Mouse (Mus musculus) c-Kit-positive CD71-negative TER-119-negative erythroid progenitor cells, embryonic 14.5 days (primary cell): Measurements from ENCODE around the gene Uqcc2.

Experiments
- DNase-seq: peaks from one replicate; pipeline ENCODE4 v3.0.0-alpha.2; 2013; ENCODE audit warnings: low read depth

The Uqcc2 gene

DNA sequence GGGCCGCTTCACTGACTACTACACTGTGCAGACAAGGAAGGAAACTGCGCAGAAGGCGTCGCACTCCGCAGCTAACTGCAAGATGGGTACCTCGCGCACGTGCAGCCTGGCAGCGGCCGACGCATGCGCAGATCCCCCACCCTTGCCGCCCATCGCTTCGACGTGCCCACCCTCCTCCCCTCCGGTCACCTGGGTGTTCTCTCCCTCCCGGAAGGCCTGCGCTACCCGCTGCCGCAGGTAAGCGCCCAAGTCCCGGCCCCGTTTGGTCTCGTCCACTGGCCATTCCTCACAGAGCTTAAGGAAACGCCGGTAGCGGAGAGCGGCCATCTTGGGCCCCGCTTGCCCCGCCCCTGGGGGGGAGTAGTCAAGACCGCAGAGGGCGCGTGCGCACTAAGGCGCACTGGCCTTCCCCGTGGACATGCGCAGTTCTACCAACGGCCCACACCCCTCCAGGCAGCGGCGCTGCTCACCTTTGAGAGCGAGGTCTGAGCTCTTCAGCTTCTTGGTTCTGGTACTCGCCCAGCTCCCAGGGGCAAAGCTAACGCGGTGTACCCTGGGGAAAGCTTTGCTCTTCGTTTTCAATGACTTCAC, at the start of gene Uqcc2:
Gene Uqcc2 (minus strand): TSS at position 366 of the 591 bp plus-strand sequence.
- DNase-seq = peak; percentile 89

DNA sequence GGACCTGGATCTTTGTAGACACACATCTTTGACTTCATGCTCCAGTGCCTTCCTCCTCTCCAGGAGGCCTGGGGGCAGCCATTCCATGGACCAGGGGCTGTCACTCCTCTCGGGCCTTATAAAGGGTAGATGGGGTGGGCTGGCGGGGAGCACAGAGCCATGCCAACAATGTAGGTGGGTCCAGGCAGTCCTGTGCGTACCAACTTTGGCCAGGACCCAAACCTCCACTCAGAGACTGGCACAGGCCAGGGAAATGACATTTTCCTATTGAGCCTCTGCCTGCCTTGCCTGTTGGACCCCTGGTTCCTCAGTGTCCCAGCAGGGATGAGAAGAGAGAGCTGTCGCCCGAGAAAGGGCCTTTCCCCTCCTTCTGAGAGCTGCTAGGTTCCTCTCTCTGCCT, 48.7 kb upstream of the Uqcc2 start:
- DNase-seq = no peak

- DNase-seq = no peak
These were observed 48.0 kb upstream of the Uqcc2 start for GRCm38 (mm10) chr17:27181666-27182065.

- no peak for DNase-seq
These were observed 46.1 kb upstream of the Uqcc2 start for GRCm38 (mm10) chr17:27179681-27180280.

GRCm38 (mm10) chr17:27178427-27179177, 44.9 kb upstream of the Uqcc2 start:
- no peak for DNase-seq

DNA sequence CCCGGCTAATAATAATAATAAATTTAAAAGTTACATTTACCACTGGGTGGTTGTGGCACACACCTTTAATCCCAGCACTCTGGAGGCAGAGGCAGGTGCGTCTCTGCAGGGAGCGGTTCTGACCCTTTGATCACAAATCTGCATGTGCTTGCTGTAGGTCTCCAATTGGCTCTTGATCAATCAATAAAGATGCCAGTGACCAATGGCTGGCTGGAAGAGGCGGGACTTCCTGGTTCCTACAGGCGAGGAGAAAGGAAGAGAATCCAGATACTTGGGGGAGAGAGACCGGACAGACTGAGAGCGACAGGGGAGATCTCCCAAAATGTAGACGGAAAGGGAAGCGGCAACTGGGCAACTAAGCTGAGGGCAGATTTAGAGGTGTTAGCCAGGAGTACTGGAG, 44.3 kb upstream of the Uqcc2 start:
- DNase-seq = no peak

DNA sequence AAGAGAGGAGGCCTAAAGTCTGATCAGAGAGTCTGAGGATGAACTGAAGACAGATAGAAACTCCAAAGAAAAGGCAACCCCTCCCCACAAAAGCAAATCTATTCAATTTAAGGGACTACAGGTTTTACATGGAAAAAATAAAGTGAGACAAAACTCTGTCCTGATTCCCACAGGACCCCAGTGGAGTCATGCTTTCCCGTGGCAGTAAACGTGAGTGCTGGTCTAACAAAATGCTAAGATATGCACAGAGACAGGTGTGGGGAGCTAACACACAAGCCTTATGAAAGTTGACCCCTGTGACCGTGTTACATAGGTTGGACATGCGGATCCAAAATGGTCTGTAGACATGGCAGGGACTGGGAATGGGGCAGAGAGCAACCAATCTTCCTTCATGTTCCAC, 43.0 kb upstream of the Uqcc2 start:
- no peak for DNase-seq

DNA sequence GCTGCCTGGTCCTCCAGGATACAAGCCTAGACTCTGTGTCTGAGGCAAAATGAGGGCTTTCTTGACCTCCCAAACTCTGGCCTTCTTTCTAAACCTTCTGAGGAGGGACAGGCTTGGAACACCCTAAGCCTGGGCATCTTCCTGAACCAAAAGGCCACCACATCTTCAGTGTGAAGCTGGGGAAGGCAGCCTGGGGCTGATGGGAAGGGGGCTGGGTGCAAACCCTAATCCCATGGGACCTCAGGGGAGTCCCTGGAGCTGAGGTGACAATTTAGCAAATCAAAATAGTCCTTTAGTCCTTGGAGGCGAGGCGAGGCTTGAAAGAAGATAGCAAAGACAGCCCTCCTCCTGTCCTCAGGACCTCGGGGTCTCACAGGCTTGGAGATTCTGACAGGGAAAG, 42.6 kb upstream of the Uqcc2 start:
- DNase-seq = no peak

- DNase-seq = no peak
These were observed 41.6 kb upstream of the Uqcc2 start for GRCm38 (mm10) chr17:27175196-27175874.

DNA sequence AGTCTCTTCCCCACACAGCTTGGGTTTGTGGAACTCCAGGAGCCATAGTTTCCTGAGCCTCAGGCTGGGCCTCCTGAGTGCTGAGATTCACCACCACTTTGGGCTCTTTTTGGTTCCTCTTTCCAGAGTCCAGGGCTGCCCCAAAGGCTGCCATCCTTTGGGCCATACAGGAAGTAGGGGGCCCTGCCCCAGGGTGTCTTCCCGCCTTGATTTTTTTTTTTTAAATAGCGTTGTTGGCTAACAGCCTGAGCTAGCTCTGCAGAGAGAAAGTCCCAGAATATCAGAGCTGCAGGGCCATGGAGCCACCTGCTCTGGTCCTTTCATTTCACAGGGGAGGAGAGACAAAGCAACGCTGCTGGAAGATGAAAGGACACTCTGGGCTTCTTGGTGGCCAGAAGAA, 40.0 kb upstream of the Uqcc2 start:
- peak; percentile 19 for DNase-seq

DNA sequence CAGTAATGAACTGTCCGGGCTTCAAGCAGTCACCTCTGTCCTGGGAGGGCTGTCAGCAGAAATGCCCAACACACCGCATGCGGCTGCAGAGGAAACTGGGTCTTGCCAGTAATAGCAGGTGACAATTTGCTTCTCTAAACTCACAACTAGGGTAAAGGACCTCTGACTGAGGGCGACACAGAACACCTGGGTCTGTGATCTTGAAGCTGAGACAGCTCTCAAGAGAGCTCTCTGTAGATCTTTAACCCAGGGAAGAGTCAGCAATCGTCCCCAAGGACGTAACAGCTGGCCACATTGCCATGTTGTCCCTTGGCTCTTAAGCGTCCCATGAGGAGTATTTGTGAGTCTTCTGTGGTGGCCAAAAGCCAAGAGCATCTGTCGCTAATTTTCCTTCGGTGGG, 38.7 kb upstream of the Uqcc2 start:
- DNase-seq = no peak

- DNase-seq = no peak
These were observed 37.4 kb upstream of the Uqcc2 start for GRCm38 (mm10) chr17:27171121-27171520.

GRCm38 (mm10) chr17:27169952-27170695, 36.4 kb upstream of the Uqcc2 start:
- DNase-seq = no peak

- no peak for DNase-seq
These were observed 34.9 kb upstream of the Uqcc2 start for GRCm38 (mm10) chr17:27168569-27168968.

DNA sequence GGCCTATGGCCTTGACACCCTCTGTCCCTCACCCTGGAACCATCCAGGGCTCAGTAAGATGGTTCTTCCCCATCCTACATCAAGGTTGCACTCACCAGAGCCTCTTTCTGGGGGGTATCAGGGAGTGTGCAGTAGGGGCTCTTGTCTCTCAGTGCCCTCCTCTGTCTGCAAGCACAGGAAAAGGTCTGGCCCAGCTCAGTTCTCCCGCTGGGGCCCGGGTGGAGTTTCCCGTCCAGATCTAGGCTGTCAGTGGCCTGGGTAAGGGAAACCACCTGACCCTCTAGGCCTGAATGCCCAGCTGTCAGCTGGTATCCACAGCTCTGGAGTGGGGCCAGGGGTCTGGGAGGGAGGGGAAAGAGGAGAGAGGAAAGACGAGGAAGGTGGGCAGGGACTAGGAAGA, 33.8 kb upstream of the Uqcc2 start, which contains the start of gene Ip6k3:
Gene Ip6k3 (minus strand): TSS at position 251 of the 400 bp plus-strand sequence.
- DNase-seq = no peak

- no peak for DNase-seq
These were observed 33.2 kb upstream of the Uqcc2 start for GRCm38 (mm10) chr17:27166901-27167300.

GRCm38 (mm10) chr17:27165054-27165773, 31.5 kb upstream of the Uqcc2 start:
- no peak for DNase-seq

DNA sequence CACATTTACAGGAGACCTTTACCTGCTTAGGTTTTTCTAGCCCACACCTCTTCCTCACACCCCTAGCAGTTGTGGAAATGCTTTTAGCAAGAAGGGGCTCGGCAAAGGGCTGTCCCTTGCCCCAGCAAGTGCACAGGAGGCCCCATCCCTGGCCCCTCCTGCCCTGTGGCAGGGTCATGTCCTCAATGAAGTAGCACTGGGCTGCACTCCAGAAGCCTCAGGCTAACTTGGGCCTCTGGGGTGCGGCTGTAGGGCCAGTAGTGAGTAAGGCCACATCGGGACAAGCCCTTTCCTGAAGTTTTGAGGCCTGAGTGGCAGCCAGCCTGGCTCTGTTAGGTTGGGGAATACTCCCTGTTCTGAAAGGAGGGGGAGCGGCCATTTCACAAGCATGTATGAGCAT, 27.2 kb upstream of the Uqcc2 start:
- no peak for DNase-seq

GRCm38 (mm10) chr17:27159169-27159568, 25.5 kb upstream of the Uqcc2 start:
- no peak for DNase-seq

DNA sequence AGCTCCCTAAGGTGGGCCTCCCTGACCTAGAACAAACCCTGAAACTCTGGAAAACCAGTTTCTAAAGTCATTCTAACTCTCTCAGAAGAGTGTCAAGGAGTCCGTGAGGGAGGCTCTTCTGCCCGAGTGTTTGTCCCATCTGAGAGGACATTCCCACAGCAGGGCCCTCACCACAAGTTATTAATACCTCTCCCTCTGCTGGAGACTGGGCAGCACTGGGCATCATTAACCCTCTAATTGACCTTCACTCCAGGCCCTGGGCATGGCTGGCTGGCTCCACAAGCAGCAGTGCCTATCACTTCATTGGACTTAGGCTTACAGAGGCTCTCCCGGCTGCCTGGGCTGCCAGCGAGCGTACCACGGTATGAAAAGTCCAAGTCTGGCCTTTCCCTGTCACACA, 24.7 kb upstream of the Uqcc2 start:
- DNase-seq = no peak

GRCm38 (mm10) chr17:27155752-27156151, 22.0 kb upstream of the Uqcc2 start:
- no peak for DNase-seq
